Mouse (Mus musculus) heart, postnatal 0 days (tissue): ENCODE data around the gene Dolpp1.

Experiments used
- CTCF ChIP-seq: IDR thresholded peaks from 2 replicates; pipeline ENCODE4 v1.5.1; 2016; ENCODE audit warnings: antibody characterized with exemption, control low read depth, low read depth
- EP300 ChIP-seq: IDR thresholded peaks from 2 replicates; pipeline ENCODE4 v1.6.1; 2016; ENCODE audit warnings: antibody characterized with exemption, low read depth

DNA sequence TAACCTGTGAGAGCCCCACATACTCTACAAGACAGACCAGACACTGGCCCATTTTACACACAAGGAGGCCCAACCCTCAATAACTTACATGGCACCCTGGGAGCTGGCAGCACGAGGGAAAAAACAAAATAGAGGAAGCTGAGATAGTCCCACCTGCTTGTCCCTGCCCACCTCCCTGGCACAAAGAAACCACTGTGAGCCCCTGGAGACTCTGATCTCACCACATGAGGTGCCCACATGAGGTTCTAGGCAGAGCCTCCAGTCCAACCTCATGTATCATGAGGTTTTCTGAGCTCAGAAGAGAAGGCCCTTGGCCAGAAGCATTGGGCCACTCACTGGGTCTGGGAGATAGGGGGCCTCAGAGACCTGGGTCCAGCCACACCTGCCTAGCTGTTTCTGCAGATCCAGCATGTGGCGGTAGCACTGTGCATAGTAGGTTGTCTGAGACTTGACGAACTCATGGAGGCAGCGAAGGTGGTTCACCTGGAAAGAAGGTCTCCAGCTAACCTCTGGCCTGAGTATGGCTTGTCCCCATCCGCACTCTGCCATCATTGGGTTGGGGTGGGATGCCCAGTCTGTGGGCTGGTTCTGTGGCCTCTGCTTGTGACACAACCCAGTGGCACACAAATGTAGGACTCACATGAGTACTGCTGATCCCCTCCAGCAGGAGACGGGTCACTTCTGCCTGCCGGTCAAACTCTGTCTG is 45.9 kb upstream of the Dolpp1 start:
- TF ChIP-seq CTCF (no peak), EP300 (no peak)
